Mouse (Mus musculus) urinary bladder, postnatal 25 days (tissue): ENCODE measurements around the gene Ttc39a.

Experiments used
- DNase-seq: peaks from one replicate; pipeline ENCODE4 v3.0.0; 2022; ENCODE audit warnings: low spot score

The Ttc39a gene

GRCm38 (mm10) chr4:109460421-109461179, 54.2 kb downstream of the Ttc39a start:
- DNase-seq = no peak

- DNase-seq = no peak
Measured at GRCm38 (mm10) chr4:109463892-109464291, 57.5 kb downstream of the Ttc39a start.

GRCm38 (mm10) chr4:109467687-109468086, 61.3 kb downstream of the Ttc39a start:
- DNase-seq = no peak

- no peak for DNase-seq
Measured at GRCm38 (mm10) chr4:109471606-109472005, 65.2 kb downstream of the Ttc39a start.

GRCm38 (mm10) chr4:109472566-109472965, 66.1 kb downstream of the Ttc39a start:
- no peak for DNase-seq

GRCm38 (mm10) chr4:109475078-109475477, 68.7 kb downstream of the Ttc39a start:
- DNase-seq = no peak

DNA sequence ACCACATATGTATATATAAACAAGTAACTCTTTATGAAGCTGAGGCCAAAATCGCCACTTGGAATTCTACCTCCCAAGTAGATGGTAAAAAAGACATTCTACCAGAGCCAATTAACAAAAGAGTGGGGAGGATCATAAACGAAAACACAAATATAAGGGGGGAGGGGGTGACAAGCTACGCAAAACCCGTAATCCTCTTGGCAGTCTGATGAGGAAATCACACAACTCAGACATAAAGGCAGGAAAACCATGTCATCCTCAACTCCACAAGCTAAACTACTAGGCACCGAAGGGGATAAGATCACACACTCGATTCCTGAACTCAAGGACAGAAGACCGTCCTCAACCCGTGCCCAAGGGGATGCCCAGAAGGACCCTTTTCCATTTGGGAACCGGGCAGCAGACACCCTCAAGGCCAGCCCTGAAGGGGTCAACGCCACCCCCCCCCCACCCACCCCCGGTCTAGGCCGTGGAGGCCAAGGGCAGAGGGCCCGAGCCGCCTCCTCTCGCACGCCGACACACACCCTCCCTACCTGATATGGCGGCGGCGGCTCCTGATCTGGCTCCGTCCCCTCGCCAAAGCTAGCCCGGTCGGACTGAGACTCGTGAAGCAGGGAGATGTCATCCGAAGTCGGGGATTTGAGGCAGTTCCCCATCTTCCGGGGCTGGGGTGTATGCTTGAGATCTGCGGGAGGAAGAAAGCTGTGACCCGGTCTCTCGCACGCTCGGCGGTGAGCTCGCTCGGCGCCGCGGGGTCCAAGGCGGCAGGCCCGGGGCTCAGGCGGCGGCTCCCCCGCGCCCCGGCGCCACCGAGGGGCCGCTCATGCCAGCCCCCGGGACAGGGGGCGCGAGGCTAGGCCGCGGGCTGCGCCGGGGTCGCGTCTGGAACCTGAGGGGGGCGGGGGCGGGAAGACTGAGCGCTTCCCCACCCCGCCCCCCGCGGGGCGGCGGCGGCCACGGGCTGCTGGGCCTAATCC, 69.4 kb downstream of the Ttc39a start:
- peak; percentile 53 for DNase-seq

- DNase-seq = peak; percentile 89
Measured at GRCm38 (mm10) chr4:109476554-109477014, 70.2 kb downstream of the Ttc39a start.

DNA sequence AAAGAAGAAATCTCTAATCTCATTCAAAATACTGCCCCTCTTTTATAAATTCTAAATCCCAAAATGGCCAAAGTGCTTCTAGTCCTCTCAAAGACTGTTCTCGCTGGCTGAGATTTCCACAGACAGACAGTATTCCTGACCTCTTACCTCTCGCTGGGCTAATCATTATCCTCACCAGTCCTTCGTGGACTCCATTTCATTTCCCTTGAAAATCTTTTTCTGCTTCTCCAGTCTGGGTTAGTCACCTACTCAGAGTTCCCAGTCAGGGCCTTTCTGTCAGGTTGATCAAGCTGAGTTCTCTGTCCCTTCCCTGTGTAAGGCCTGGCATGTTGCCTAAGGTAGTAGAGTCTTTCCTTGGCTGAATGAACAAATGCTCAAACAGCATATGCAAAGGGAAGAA, 71.0 kb downstream of the Ttc39a start:
- no peak for DNase-seq

GRCm38 (mm10) chr4:109481424-109481823, 75.0 kb downstream of the Ttc39a start:
- DNase-seq = no peak

DNA sequence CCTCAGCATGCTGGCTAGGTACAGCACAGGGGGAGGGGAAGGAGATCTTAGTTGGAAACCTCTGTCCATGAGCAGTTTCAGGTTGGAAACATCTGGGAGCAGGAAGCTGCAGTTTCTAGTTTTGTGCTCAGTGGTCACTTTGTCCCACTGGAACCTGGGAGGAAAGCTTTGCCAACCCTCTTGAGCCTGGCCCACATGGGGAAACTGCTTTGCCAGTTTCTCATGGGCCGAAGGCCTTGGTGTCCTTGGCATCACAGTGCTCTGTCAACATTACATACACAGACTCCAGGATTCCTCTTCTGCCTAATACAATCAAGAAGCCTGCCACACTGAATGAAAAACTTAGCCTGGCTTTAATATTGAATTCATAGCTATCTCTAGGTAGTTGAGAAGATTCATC, 76.3 kb downstream of the Ttc39a start:
- DNase-seq = no peak

GRCm38 (mm10) chr4:109484621-109485020, 78.2 kb downstream of the Ttc39a start, which contains the start of gene Rnf11:
Gene Rnf11, minus strand, starts transcription at chr4:109484728.
- DNase-seq = no peak

GRCm38 (mm10) chr4:109488812-109489211, 82.4 kb downstream of the Ttc39a start:
- DNase-seq = no peak

DNA sequence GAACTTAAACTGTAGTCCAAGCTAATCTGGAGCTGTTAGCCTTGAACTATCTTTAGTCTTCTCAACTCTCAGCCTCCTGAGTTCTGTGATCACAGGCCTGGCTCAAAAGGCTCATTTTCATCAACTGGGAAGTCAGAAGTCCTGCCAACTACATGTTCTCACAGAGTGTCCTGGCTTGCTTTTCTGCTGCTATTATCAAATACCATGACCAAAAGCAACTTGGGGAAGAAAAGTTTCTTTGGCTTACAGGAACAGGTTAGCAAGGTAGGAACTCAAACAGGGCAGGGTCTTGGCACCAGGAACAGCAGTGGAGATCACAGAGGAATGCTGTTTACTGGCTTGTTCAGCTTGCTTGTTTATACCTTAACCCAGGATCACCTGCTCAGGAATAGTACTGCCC, 87.2 kb downstream of the Ttc39a start:
- no peak for DNase-seq
